In the genomic region with DNA sequence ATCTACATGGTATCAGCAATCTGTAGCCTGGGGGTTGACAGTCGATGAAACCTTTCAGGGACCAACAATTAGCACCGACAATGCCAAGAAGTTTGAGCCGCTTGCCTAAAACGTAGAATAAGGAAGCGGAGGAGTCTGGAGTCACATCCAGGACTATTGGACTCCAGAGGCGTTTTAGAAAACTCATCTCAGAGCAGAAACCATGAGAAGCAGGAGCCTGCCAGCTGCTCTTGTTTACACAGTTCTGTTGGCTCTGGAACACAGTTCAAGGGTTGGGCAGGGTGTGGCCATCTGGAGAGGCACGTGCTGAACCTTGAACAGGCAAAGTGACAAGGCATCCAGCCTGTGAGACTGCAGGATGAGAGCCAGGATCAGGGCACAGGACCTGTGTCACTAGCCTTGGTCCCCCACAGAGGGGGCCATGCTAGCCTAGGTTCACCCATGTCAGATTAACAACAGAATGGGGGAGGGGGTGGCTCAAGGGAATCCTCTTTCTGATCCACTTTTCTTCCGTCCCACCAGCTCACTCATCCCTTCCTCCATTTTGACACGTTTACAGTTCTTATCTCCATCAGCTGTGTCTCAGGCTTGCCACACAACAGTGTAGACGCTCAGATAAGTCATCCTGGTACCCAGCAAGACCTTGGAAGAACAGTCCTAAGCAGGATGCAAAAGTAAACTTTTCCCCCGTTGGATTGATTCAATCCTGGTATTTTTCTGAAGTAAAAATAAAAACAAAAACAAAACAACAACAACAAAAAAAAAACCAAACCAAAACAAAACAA, we compare ENCODE assay signal across 8 mouse cellular contexts. TPM values are rescaled to one million over a fixed set of nuclear protein-coding genes. Genes with fewer than 3 reads are reported as not detected.
DNase-seq lines count a peak whose midpoint lies in the region; ATAC-seq lines count a peak whose summit lies in the region.

No protein-coding gene starts in this region.

- 45% methylated on average over 11 of the region's 11 CpGs for WGBS in intestine, embryonic 14.5 days
- 40% methylated on average over 11 of the region's 11 CpGs for WGBS in liver, embryonic 13.5 days (ENCODE audit: insufficient replicate concordance)

- no peaks in the 10 kb centered on the region for H3K36me3 ChIP-seq in intestine, embryonic 14.5 days (ENCODE audit: control insufficient read depth, insufficient read depth, low read length)
- H3K36me3 ChIP-seq in liver, embryonic 13.5 days = 0 out of 2 replicates have a peak, but pooled peaks cover 4% of the 10 kb centered on the region

- H3K9me3 ChIP-seq in intestine, embryonic 14.5 days (ENCODE audit: control insufficient read depth, low read length) = 0 out of 2 replicates have a peak, but pooled peaks cover 4% of the 10 kb centered on the region
- no peaks in the 10 kb centered on the region for H3K9me3 ChIP-seq in liver, embryonic 13.5 days (replicated peaks)

- no peaks in the 10 kb centered on the region for H3K27me3 ChIP-seq in intestine, embryonic 14.5 days (replicated peaks; ENCODE audit: control insufficient read depth, insufficient read depth, low read length)
- H3K27me3 ChIP-seq in liver, embryonic 13.5 days = no peaks in the 10 kb centered on the region

- DNase-seq in adrenal gland, adult 2 months = peak; percentile 57
- DNase-seq in adrenal gland, adult 8-10 months = no peak
- DNase-seq in fat pad, adult 2 months (ENCODE audit: extremely low read depth, low read depth, low spot score) = peak; percentile 68
- DNase-seq in intestine, embryonic 14.5 days (ENCODE audit: low spot score) = peak; percentile 75
- DNase-seq in liver, embryonic 13.5 days = no peak
- DNase-seq in urinary bladder, adult 2 months (ENCODE audit: low spot score) = peak; percentile 35
- no peak for DNase-seq in cerebellum, adult 18-20 months
- no peak for DNase-seq in layer of hippocampus, postnatal 14 days (ENCODE audit: low spot score in 2 of 2)

- ATAC-seq in intestine, embryonic 14.5 days (replicated peaks; ENCODE audit: low FRiP score, low TSS enrichment, low read depth) = peak; percentile 67
- ATAC-seq in liver, embryonic 13.5 days (ENCODE audit: low read depth) = peak; percentile 82

- no peak overlapping the region for H3K4me3 ChIP-seq in intestine, embryonic 14.5 days (ENCODE audit: low read depth, low read length)
- H3K4me3 ChIP-seq in liver, embryonic 13.5 days (replicated peaks) = no peak overlapping the region

- no peak overlapping the region for H3K4me2 ChIP-seq in intestine, embryonic 14.5 days (ENCODE audit: low read length)
- H3K4me2 ChIP-seq in liver, embryonic 13.5 days = peak overlapping the region; percentile 28; the same call in 1 of the 2 replicates

- H3K9ac ChIP-seq in intestine, embryonic 14.5 days (ENCODE audit: low read length) = no peak overlapping the region
- no peak overlapping the region for H3K9ac ChIP-seq in liver, embryonic 13.5 days

- peaks cover 58% of the 10 kb centered on the region for H3K4me1 ChIP-seq in intestine, embryonic 14.5 days (replicated peaks; ENCODE audit: control insufficient read depth, insufficient read depth, low read length)
- H3K4me1 ChIP-seq in liver, embryonic 13.5 days (replicated peaks) = peaks cover 71% of the 10 kb centered on the region

- H3K27ac ChIP-seq in intestine, embryonic 14.5 days (ENCODE audit: low read depth) = peak overlapping the region; percentile 94
- peak overlapping the region; percentile 50 for H3K27ac ChIP-seq in liver, embryonic 13.5 days

RNA-seq across cellular contexts. Expression of a gene that starts 23.1 kb away (rescaled TPM):
- 10 to 100 TPM; 66.8 to 74.7 TPM for total RNA-seq in adrenal gland, adult 2 months (2021)
- 21.9 and 23.2 TPM in 2 replicates for polyA plus RNA-seq in adrenal gland, adult 2 months (2012; rRNA removed)
- 10 to 100 TPM; 75.7 to 93.3 (median 83.9) TPM for total RNA-seq in adrenal gland, adult 8-10 months (2022)
- 52.3 and 52.8 TPM in 2 replicates for polyA plus RNA-seq in intestine, embryonic 14.5 days (2014; fragmentation: Nextera tagmentation; extraction: Ambion mirVana)
- 13.8 and 17.4 TPM in 2 replicates for polyA plus RNA-seq in liver, embryonic 13.5 days (2015; fragmentation: Nextera tagmentation; extraction: Ambion mirVana)
- polyA plus RNA-seq in urinary bladder, adult 2 months (2012; rRNA removed) = 35.4 and 51.7 TPM in 2 replicates
- 10 to 100 TPM; 28.1 TPM for total RNA-seq in layer of hippocampus, postnatal 14 days (2021)

Comparison
In these comparisons a context has a peak if more than half of its experiments do, and no peak if none do; other contexts are left out.
1. DNase-seq: peak in adrenal gland, adult 2 months (single experiment), fat pad, adult 2 months (single experiment), intestine, embryonic 14.5 days (single experiment) and urinary bladder, adult 2 months (single experiment); none in adrenal gland, adult 8-10 months (single experiment), liver, embryonic 13.5 days (single experiment), cerebellum, adult 18-20 months (0 of 2) and layer of hippocampus, postnatal 14 days (0 of 2).